7 mouse cellular contexts compared by ENCODE assay signal in genomic region chr4:155468952-155469351, GRCm38 (mm10). TPM values are rescaled to one million over a fixed set of nuclear protein-coding genes. Genes with fewer than 3 reads are reported as not detected.
DNase-seq lines count a peak whose midpoint lies in the region; ATAC-seq and TF ChIP-seq lines count a peak whose summit lies in the region.

Gene Tmem52, plus strand, starts transcription at chr4:155469114.

- H3K36me3 ChIP-seq in G1E (replicated peaks): no peaks in the 10 kb centered on the region
- no peaks in the 10 kb centered on the region for H3K36me3 ChIP-seq in hindbrain, embryonic 14.5 days (replicated peaks; ENCODE audit: control insufficient read depth, insufficient read depth)
- H3K36me3 ChIP-seq in liver, embryonic 11.5 days (ENCODE audit: control insufficient read depth, insufficient read depth, low read length): no peaks in the 10 kb centered on the region
- no peaks in the 10 kb centered on the region for H3K36me3 ChIP-seq in neural tube, embryonic 12.5 days

- TF ChIP-seq CTCF in G1E (IDR thresholded peaks at IDR 0.05; ENCODE audit: low read depth, low read length): no peak

- H3K4me2 ChIP-seq in hindbrain, embryonic 14.5 days (replicated peaks): 0 out of 2 replicates have a peak within 1 kb of the TSS, but pooled peaks have one; percentile 3
- H3K4me2 ChIP-seq in liver, embryonic 11.5 days: peak within 1 kb of the TSS; percentile 68
- H3K4me2 ChIP-seq in neural tube, embryonic 12.5 days (replicated peaks): peak within 1 kb of the TSS; percentile 39

- peak within 1 kb of the TSS; percentile 22; the same call in 1 of the 2 replicates for H3K4me3 ChIP-seq in G1E (ENCODE audit: low read depth, low read length)
- H3K4me3 ChIP-seq in hindbrain, embryonic 14.5 days (replicated peaks; ENCODE audit: low read length): no peak within 1 kb of the TSS
- H3K4me3 ChIP-seq in liver, embryonic 11.5 days (ENCODE audit: low read depth, low read length): peak within 1 kb of the TSS; percentile 44
- H3K4me3 ChIP-seq in neural tube, embryonic 12.5 days: peak within 1 kb of the TSS; percentile 2; the same call in 1 of the 2 replicates

- H3K9ac ChIP-seq in hindbrain, embryonic 14.5 days: no peak within 1 kb of the TSS
- 0 out of 2 replicates have a peak within 1 kb of the TSS, but pooled peaks have one; percentile 5 for H3K9ac ChIP-seq in liver, embryonic 11.5 days (ENCODE audit: low read depth, low read length)
- no peak within 1 kb of the TSS for H3K9ac ChIP-seq in neural tube, embryonic 12.5 days

- no peak for ATAC-seq in G1E (ENCODE audit: extremely low read depth, insufficient number of reproducible peaks, low FRiP score, poor library complexity, severe bottlenecking)
- ATAC-seq in hindbrain, embryonic 14.5 days (ENCODE audit: low FRiP score): 0 out of 2 replicates have a peak, but pooled peaks have one; percentile 42
- peak; percentile 69 for ATAC-seq in liver, embryonic 11.5 days (replicated peaks; ENCODE audit: low FRiP score)
- no peak for ATAC-seq in neural tube, embryonic 12.5 days (ENCODE audit: low FRiP score, low read depth)

- 11% methylated on average over 21 of the region's 21 CpGs for WGBS in hindbrain, embryonic 14.5 days
- 13% methylated on average over 21 of the region's 21 CpGs for WGBS in liver, embryonic 11.5 days
- whole genome bisulfite sequencing in neural tube, embryonic 12.5 days: 10% methylated on average over 21 of the region's 21 CpGs

- no peaks in the 10 kb centered on the region for H3K9me3 ChIP-seq in G1E (replicated peaks)
- H3K9me3 ChIP-seq in hindbrain, embryonic 14.5 days (ENCODE audit: control insufficient read depth, low read length): no peaks in the 10 kb centered on the region
- H3K9me3 ChIP-seq in liver, embryonic 11.5 days (ENCODE audit: control insufficient read depth, low read length): no peaks in the 10 kb centered on the region
- no peaks in the 10 kb centered on the region for H3K9me3 ChIP-seq in neural tube, embryonic 12.5 days

- no peak within 1 kb of the TSS for H3K27ac ChIP-seq in hindbrain, embryonic 14.5 days
- H3K27ac ChIP-seq in liver, embryonic 11.5 days (ENCODE audit: low read depth, low read length): no peak within 1 kb of the TSS
- no peak within 1 kb of the TSS for H3K27ac ChIP-seq in neural tube, embryonic 12.5 days

- H3K27me3 ChIP-seq in G1E (ENCODE audit: insufficient read depth, low read length): peaks cover 41% of the 10 kb centered on the region
- no peaks in the 10 kb centered on the region for H3K27me3 ChIP-seq in hindbrain, embryonic 14.5 days (ENCODE audit: control insufficient read depth, insufficient read depth, low read length)
- peaks cover 19% of the 10 kb centered on the region for H3K27me3 ChIP-seq in liver, embryonic 11.5 days (replicated peaks; ENCODE audit: control insufficient read depth, insufficient read depth, low read length)
- no peaks in the 10 kb centered on the region for H3K27me3 ChIP-seq in neural tube, embryonic 12.5 days (replicated peaks)

- H3K4me1 ChIP-seq in G1E (ENCODE audit: insufficient read depth, low read depth, low read length): peaks cover 7% of the 10 kb centered on the region; the same call in 1 of the 2 replicates
- no peaks in the 10 kb centered on the region for H3K4me1 ChIP-seq in hindbrain, embryonic 14.5 days (replicated peaks; ENCODE audit: control insufficient read depth, insufficient read depth, low read length)
- peaks cover 4% of the 10 kb centered on the region for H3K4me1 ChIP-seq in liver, embryonic 11.5 days (replicated peaks; ENCODE audit: control insufficient read depth, insufficient read depth, low read length)
- peaks cover 5% of the 10 kb centered on the region for H3K4me1 ChIP-seq in neural tube, embryonic 12.5 days

- DNase-seq in G1E (ENCODE audit: low spot score): no peak
- peak; percentile 38 for DNase-seq in adrenal gland, adult 8-10 months
- peak; percentile 52 for DNase-seq in forelimb bud, embryonic 11.5 days (ENCODE audit: low read depth, low spot score)
- DNase-seq in hindbrain, embryonic 14.5 days (ENCODE audit: low spot score): no peak
- DNase-seq in liver, embryonic 11.5 days (ENCODE audit: low spot score): no peak
- no peak for DNase-seq in right cerebral cortex, postnatal 14 days

RNA-seq across cellular contexts. Expression of gene Tmem52, which starts in this region (rescaled TPM):
- not detected in 2 replicates for total RNA-seq in G1E (2014; fragmentation: Nextera tagmentation)
- 0.16 TPM in 1 of 2 replicates, not detected in the other for total RNA-seq in G1E (2017)
- polyA plus RNA-seq in G1E (2012): not detected in 2 replicates
- total RNA-seq in adrenal gland, adult 8-10 months (2022): 10 to 100 TPM in 3 of 4 experiments, 1 to 10 TPM in 1; 5.8 to 48.6 (median 27.3) TPM
- polyA plus RNA-seq in hindbrain, embryonic 14.5 days (2014; fragmentation: Nextera tagmentation; extraction: Ambion mirVana): 0.29 TPM in 1 of 2 replicates, not detected in the other
- polyA plus RNA-seq in liver, embryonic 11.5 days (2014; fragmentation: Nextera tagmentation; extraction: Ambion mirVana): not detected in 2 replicates
- polyA plus RNA-seq in neural tube, embryonic 12.5 days (2016; fragmentation: Nextera tagmentation; extraction: Ambion mirVana): not detected in 2 replicates

Comparison
In these comparisons a context has a peak if more than half of its experiments do, and no peak if none do; other contexts are left out.
1. RNA of gene Tmem52 (total RNA-seq): 5.8 to 48.6 TPM in adrenal gland, adult 8-10 months; 0.16 TPM in G1E; every median in the first group is over 4 times any median in the second.
2. Peak in ATAC-seq and H3K4me2 ChIP-seq in hindbrain, embryonic 14.5 days; RNA of the gene not detected or under 1 TPM.
3. Peak in ATAC-seq, H3K4me3 ChIP-seq, H3K9ac ChIP-seq and H3K4me2 ChIP-seq in liver, embryonic 11.5 days; RNA of the gene not detected or under 1 TPM.
4. DNase-seq: peak in adrenal gland, adult 8-10 months (single experiment) and forelimb bud, embryonic 11.5 days (single experiment); none in G1E (single experiment), hindbrain, embryonic 14.5 days (single experiment), liver, embryonic 11.5 days (single experiment) and right cerebral cortex, postnatal 14 days (single experiment).
5. H3K4me2 ChIP-seq: peak in every context shown above with its lines; median percentile 68 in liver, embryonic 11.5 days; 39 in neural tube, embryonic 12.5 days; 3 in hindbrain, embryonic 14.5 days.